8 mouse cellular contexts compared by ENCODE assay signal in genomic region chr7:40898096-40898710, GRCm38 (mm10). TPM values are rescaled to one million over a fixed set of nuclear protein-coding genes. Genes with fewer than 3 reads are reported as not detected.
A peak's percentile ranks its signal among the peaks of the same experiment; 100 is the strongest.
DNase-seq lines count a peak whose midpoint lies in the region; ATAC-seq lines count a peak whose summit lies in the region.

Gene Vstm2b (plus strand): TSS chr7:40898328.

- peaks cover 3% of the 10 kb centered on the region; the same call in 1 of the 2 replicates for H3K4me1 ChIP-seq in neural tube, embryonic 11.5 days (ENCODE audit: control insufficient read depth, insufficient read depth, low read length)

- peak within 1 kb of the TSS; percentile 67 for H3K9ac ChIP-seq in neural tube, embryonic 11.5 days (ENCODE audit: low read length)

- H3K4me3 ChIP-seq in neural tube, embryonic 11.5 days (ENCODE audit: low read depth, low read length), result peak within 1 kb of the TSS; percentile 60

- peak within 1 kb of the TSS; percentile 99 for H3K4me2 ChIP-seq in neural tube, embryonic 11.5 days (ENCODE audit: low read depth)

- intact Hi-C loops in left cerebral cortex, postnatal 14 days (cut with DNase I), result no loop called here

- H3K27me3 ChIP-seq in neural tube, embryonic 11.5 days (ENCODE audit: control insufficient read depth, insufficient read depth, low read length), result peaks cover 40% of the 10 kb centered on the region

- no peak for ATAC-seq in frontal cortex, adult (ENCODE audit: low TSS enrichment)
- peak; percentile 14 for ATAC-seq in neural tube, embryonic 11.5 days (ENCODE audit: insufficient read depth, low FRiP score, low TSS enrichment)

- DNase-seq in frontal cortex, adult 2 months (ENCODE audit: extremely low spot score in 1 of 2, low spot score in 1 of 2), result peak in 1 of 2 experiments; percentile 23
- peak; percentile 26 for DNase-seq in right cerebral cortex, postnatal 14 days
- DNase-seq in right cerebral cortex, postnatal 4 days, result no peak
- no peak for DNase-seq in left cerebral cortex, postnatal 14 days (ENCODE audit: low spot score in 2 of 2)
- peak; percentile 45 for DNase-seq in neural tube, embryonic 11.5 days (ENCODE audit: low spot score)
- no peak for DNase-seq in ovary, postnatal 14 days (ENCODE audit: low spot score)
- no peak for DNase-seq in adrenal gland, adult 2 months

- no peaks in the 10 kb centered on the region for H3K9me3 ChIP-seq in neural tube, embryonic 11.5 days (ENCODE audit: control insufficient read depth, low read length)

- WGBS in neural tube, embryonic 11.5 days, result 2% methylated on average over 24 of the region's 35 CpGs

- H3K36me3 ChIP-seq in neural tube, embryonic 11.5 days (ENCODE audit: control insufficient read depth, insufficient read depth, low read length), result no peaks in the 10 kb centered on the region

- no peak within 1 kb of the TSS for H3K27ac ChIP-seq in neural tube, embryonic 11.5 days (ENCODE audit: low read depth, low read length)

RNA-seq across cellular contexts. Expression of gene Vstm2b, which starts in this region (rescaled TPM):
- 71.2 and 96.9 TPM in 2 replicates for polyA plus RNA-seq in frontal cortex, adult 2 months (2012; rRNA removed)
- total RNA-seq in left cerebral cortex, postnatal 14 days (2021), result 10 to 100 TPM; 66.0 to 67.4 TPM
- 7.9 and 8.0 TPM in 2 replicates for polyA plus RNA-seq in neural tube, embryonic 11.5 days (2014; fragmentation: Nextera tagmentation; extraction: Ambion mirVana)
- total RNA-seq in adrenal gland, adult 2 months (2021), result 1 to 10 TPM in 1 of 2 experiments, under 1 TPM in 1; 0.35 to 1.9 TPM
- polyA plus RNA-seq in adrenal gland, adult 2 months (2012; rRNA removed), result 1.7 and 2.6 TPM in 2 replicates

Comparison
In these comparisons a context has a peak if more than half of its experiments do, and no peak if none do; other contexts are left out.
1. RNA of gene Vstm2b (total RNA-seq): 66.0 to 67.4 TPM in left cerebral cortex, postnatal 14 days; 0.35 to 1.9 TPM in adrenal gland, adult 2 months; every median in the first group is over 10 times any median in the second.
2. DNase-seq: peak in right cerebral cortex, postnatal 14 days (single experiment) and neural tube, embryonic 11.5 days (single experiment); none in right cerebral cortex, postnatal 4 days (single experiment), left cerebral cortex, postnatal 14 days (0 of 2), ovary, postnatal 14 days (single experiment) and adrenal gland, adult 2 months (single experiment).